Mouse (Mus musculus) ovary, adult 2 months (tissue): ENCODE measurements around the gene Irgm2. TPM values are rescaled to one million over a fixed set of nuclear protein-coding genes. Genes with fewer than 3 reads are reported as not detected.

Experiments
- polyA plus RNA-seq: library from polyadenylated mRNA; depleted of rRNA; stranded (reverse); fragments of >200 nt; gene quantifications from 2 replicates; pipeline ENCODE4 v1.2.3, GENCODE M21; 2012; rRNA removed

The Irgm2 gene
- 9.3 and 12.9 TPM in 2 replicates for polyA plus RNA-seq

DNA sequence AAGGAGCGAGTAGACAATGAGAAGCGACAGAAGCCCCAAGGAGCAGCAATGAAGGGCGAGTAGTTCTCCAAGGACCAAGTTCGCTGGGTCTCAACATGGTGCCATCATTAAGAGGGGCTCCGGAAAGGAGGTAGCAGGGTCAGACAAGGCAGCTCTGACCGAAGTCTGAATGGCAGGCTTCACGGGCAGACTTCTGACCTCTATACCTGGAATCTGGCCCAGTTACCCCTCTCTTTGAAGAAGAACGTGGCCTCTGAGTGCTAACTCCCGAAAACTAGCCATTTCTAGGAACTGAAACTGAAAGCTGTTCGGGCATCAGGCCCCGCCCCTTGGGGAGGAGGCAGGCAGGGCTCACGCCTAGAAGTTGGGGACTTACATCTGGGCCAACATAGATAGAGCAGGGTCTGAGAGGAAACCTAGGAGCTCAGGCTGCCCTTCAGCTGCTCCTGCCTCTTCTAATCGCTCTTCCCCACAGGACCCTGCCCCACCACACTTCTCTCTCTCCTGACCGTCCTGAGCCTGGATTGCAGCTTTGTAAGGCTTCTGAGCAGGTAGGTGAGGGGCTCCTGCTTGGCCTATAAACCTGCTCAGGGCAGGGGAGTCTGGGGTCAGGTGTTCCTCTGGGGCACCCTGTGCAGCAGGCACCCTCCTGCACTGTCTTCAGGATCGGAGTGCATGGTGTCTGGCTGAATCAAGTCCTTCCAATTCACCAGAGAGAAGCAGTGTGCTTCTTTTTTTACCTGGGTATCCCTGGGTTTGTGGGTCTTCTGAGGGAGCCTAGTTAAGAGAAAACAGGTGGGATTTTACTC is at the start of gene Irgm2, which contains the start of gene Igtp:
Gene Irgm2, plus strand, starts transcription at position 390 of the 809 bp plus-strand sequence.
Gene Igtp, plus strand, starts transcription at position 328 of the 809 bp plus-strand sequence.

DNA sequence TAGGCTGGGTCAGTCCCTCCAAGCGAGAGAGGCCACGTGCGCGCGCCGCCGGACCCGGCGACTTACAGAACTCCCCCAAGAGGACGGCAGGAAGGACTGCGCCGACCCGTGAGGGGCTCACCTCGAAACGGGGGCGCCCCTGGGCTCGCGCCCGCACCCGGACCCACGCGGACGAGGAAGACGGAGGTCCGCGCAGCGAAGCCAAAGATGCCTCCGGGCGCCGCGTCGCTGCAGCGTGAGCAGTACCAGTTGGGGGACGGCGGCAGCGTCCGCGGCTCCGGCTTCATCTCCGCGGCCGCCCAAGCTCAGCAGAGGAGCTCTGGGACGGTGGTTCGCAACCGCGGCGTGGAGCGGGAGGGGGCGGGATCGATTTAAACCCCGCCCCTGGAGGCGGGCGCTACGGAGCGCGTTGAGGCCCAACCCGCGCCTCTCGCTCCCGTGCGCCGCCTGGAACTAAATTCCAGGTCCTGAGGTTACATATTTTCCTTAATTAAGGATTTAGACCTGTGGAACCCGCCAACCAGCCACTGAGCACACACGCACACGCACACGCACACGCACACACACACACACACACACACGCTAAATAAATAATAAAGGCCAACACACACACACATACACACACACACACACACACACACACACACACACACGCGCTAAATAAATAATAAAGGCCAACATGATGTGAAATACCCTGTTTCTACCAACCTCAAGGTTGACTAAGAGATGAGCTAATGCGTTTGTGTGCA is 31.1 kb upstream of the Irgm2 start, which contains the start of gene Gemin5:
Gene Gemin5, minus strand, starts transcription at position 373 of the 749 bp plus-strand sequence.

DNA sequence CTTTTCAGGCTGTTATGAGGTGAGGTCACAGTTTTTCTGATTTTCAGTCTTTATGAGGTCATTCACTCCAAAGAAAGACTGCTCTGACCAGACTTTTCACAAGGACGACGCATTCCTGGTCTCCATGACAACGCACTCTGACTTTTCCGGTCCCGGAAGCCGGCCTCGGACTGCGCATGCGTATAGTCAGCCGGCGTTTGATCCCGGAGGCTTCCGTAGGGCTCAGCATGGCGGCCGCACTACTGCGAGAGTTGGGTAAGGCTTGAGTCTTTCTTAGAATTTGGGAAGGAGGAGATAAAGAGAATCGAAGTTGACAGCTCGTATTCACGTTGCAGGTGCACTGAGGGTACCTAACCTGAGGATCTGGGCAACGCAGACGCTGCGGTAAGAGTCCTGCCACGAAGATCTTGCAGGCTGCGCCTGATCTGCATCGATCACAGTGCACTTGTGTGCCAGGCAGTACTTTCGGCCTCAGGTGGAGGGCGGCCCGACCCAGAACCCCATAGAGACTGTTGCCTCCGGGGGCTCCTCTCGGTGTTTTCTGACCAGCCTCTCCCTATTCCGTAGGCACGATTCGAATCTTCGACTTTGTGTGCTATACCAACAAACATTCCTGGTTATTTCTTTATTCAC is 27.8 kb upstream of the Irgm2 start, which contains the start of gene Mrpl22:
Gene Mrpl22, plus strand, starts transcription at position 203 of the 633 bp plus-strand sequence.

Other genes with a start within 250 kb of the Irgm2 start
- gene Larp1, start 190.6 kb upstream of the Irgm2 start, polyA plus RNA-seq = 42.4 and 48.7 TPM in 2 replicates
- gene Gm12248, start 106.5 kb upstream of the Irgm2 start, polyA plus RNA-seq = 2.4 and 3.9 TPM in 2 replicates
- 53.5 and 59.9 TPM in 2 replicates for gene Cnot8, start 95.5 kb upstream of the Irgm2 start, polyA plus RNA-seq
- 18.3 and 18.6 TPM in 2 replicates for gene Gemin5, start 31.1 kb upstream of the Irgm2 start, polyA plus RNA-seq
- gene Mrpl22, start 28.0 kb upstream of the Irgm2 start, polyA plus RNA-seq = 25.5 and 30.1 TPM in 2 replicates
- 7.7 and 11.5 TPM in 2 replicates for gene Igtp, start 62 bp upstream of the Irgm2 start, polyA plus RNA-seq
- 0.25 and 0.50 TPM in 2 replicates for gene 4930438A08Rik, start 75.2 kb downstream of the Irgm2 start, polyA plus RNA-seq
- gene Zfp692, start 107.5 kb downstream of the Irgm2 start, polyA plus RNA-seq = 40.8 and 41.4 TPM in 2 replicates
- gene Zfp672, start 130.7 kb downstream of the Irgm2 start, polyA plus RNA-seq = 58.2 and 61.2 TPM in 2 replicates
- 34.0 and 37.9 TPM in 2 replicates for gene Sh3bp5l, start 131.1 kb downstream of the Irgm2 start, polyA plus RNA-seq
- gene Lypd8, start 179.4 kb downstream of the Irgm2 start, polyA plus RNA-seq = 0.80 and 1.4 TPM in 2 replicates
- gene 1810065E05Rik, start 221.5 kb downstream of the Irgm2 start, polyA plus RNA-seq = 0.42 and 1.6 TPM in 2 replicates
- gene Gm12253, start 232.9 kb downstream of the Irgm2 start, polyA plus RNA-seq = not detected in 2 replicates